Mouse (Mus musculus): ENCODE measurements around the gene Olfr160. TPM values are rescaled to one million over a fixed set of nuclear protein-coding genes. Genes with fewer than 3 reads are reported as not detected.

Olfr160 gene
- polyA plus RNA-seq, 1 experiment, result not detected

DNA sequence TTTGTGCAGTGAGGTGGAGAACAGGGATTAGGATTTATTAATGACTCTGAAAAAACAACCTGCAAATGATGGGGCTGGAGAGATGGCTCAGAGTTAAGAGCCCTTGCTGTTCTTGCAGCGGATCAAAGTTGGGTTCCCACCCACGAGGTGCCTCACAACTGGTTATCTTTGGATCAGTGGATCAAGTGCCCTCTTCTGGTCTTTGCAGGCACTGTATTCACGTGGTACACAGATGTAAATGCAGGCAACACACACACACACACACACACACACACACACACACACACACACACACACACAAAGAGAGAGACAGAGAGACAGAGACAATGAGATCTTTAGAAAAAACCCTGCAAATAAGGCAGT lies 28.1 kb downstream of the Olfr160 start:
- H3K27me3 ChIP-seq (ENCODE audit: control insufficient read depth, insufficient read depth, insufficient read length), result no peaks in the 10 kb centered on the region
- H3K4me3 ChIP-seq, result no peak overlapping the region
- no peak overlapping the region for H3ac ChIP-seq (ENCODE audit: control insufficient read depth, insufficient read length)
- TF ChIP-seq TCF3 (IDR thresholded peaks at IDR 0.05; ENCODE audit: insufficient read length, low read depth), result no peak
- no peak for TF ChIP-seq USF1 (IDR thresholded peaks at IDR 0.05; ENCODE audit: low read depth)
- no peak for TF ChIP-seq MAX (IDR thresholded peaks at IDR 0.05; ENCODE audit: low read depth)
- no peak for TF ChIP-seq REST (IDR thresholded peaks at IDR 0.05; ENCODE audit: insufficient read depth, insufficient read length)
- TF ChIP-seq MYOD1 (IDR thresholded peaks at IDR 0.05; ENCODE audit: control insufficient read depth in 1 of 3, insufficient read length in 2 of 3, low read depth in 2 of 3), result no peak
- TF ChIP-seq E2F4 (IDR thresholded peaks at IDR 0.05; ENCODE audit: insufficient read depth), result no peak
- no peak overlapping the region for H3K4me2 ChIP-seq (ENCODE audit: low read depth)
- no peaks in the 10 kb centered on the region for H3K36me3 ChIP-seq (ENCODE audit: control insufficient read depth, insufficient read depth)
- no peaks in the 10 kb centered on the region for H3K79me2 ChIP-seq (ENCODE audit: control insufficient read depth, insufficient read depth)

DNA sequence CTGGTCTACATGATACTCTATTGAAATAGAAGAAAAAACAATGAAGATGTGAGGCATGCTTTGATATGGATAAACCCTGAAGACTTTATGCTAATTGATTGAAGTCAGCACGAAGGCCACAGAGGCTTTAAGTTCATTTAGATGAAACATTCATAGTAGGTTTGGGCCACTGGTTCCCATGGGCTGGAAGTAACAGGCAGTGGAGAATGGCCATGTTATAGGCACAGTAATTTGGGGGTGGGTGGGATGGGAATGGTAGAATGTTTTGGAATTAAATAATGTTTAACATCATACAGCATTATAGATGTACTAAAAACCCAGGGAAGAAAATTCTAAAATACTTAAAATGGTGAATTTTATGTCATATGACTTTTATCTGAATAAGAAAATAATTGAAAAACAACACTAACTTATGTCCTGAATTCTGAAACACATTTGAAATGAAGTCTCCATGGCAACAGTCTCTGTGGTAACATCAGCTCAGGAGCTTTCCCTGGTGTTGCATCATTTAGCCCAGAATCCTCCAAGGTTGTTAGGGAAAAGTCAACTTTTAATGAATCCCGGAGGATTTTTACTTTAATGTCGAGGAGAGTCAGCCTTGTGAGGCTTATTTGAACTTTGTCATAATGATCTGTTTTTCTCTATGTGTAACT lies 28.6 kb downstream of the Olfr160 start:
- TF ChIP-seq POLR2AphosphoS2 (IDR thresholded peaks at IDR 0.05; ENCODE audit: insufficient read length, low read depth) (no peak), E2F4 (IDR thresholded peaks at IDR 0.05; ENCODE audit: insufficient read depth) (no peak), POLR2A (IDR thresholded peaks at IDR 0.05; ENCODE audit: insufficient read length, low read depth) (no peak), MYOD1 (IDR thresholded peaks at IDR 0.05; ENCODE audit: control insufficient read depth in 1 of 3, insufficient read length in 2 of 3, low read depth in 2 of 3) (no peak), CEBPB (IDR thresholded peaks at IDR 0.05; ENCODE audit: insufficient read depth, poor library complexity, severe bottlenecking) (peak; percentile 85), MYOG (IDR thresholded peaks at IDR 0.05; ENCODE audit: control insufficient read depth in 1 of 3, insufficient read depth in 1 of 3, insufficient read length in 2 of 3, low read depth in 2 of 3) (no peak), MAX (IDR thresholded peaks at IDR 0.05; ENCODE audit: low read depth) (no peak), USF1 (IDR thresholded peaks at IDR 0.05; ENCODE audit: low read depth) (no peak)
- Histone ChIP-seq H3K27me3 (ENCODE audit: control insufficient read depth, insufficient read depth, insufficient read length) (no peaks in the 10 kb centered on the region), H3K4me2 (ENCODE audit: low read depth) (no peak overlapping the region), H3K4me3 (no peak overlapping the region), H3K79me2 (ENCODE audit: control insufficient read depth, insufficient read depth) (no peaks in the 10 kb centered on the region), H3ac (ENCODE audit: control insufficient read depth, insufficient read length) (no peak overlapping the region), H3K36me3 (ENCODE audit: control insufficient read depth, insufficient read depth) (no peaks in the 10 kb centered on the region)

DNA sequence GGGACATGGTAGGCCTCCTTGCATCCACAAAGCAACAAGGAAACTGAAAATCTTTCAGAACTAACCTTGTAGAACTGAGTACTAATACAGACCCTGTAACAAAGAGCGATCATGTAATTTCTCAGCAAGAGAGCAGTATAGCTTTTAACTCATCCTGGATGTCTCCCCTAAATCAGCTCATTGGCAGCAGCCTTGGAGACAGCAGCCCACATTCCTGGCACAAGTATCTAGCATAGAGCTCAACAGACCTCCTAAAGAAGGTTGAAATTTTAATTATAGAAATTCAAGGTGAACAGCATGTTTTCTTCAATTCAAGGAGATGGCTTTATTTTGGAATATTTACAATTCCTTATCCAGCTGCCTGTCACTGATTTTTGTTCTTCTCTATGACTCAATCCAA lies 34.9 kb downstream of the Olfr160 start:
- TF ChIP-seq MYOD1 (IDR thresholded peaks at IDR 0.05; ENCODE audit: control insufficient read depth in 1 of 3, insufficient read length in 2 of 3, low read depth in 2 of 3), result no peak
- TF ChIP-seq MYOG (IDR thresholded peaks at IDR 0.05; ENCODE audit: control insufficient read depth in 1 of 3, insufficient read depth in 1 of 3, insufficient read length in 2 of 3, low read depth in 2 of 3), result no peak
- no peak for TF ChIP-seq POLR2A (IDR thresholded peaks at IDR 0.05; ENCODE audit: insufficient read length, low read depth)
- TF ChIP-seq POLR2AphosphoS2 (IDR thresholded peaks at IDR 0.05; ENCODE audit: insufficient read length, low read depth), result no peak
- no peak for TF ChIP-seq TCF3 (IDR thresholded peaks at IDR 0.05; ENCODE audit: insufficient read length, low read depth)
- TF ChIP-seq E2F4 (IDR thresholded peaks at IDR 0.05; ENCODE audit: insufficient read depth), result no peak
- no peak for TF ChIP-seq REST (IDR thresholded peaks at IDR 0.05; ENCODE audit: insufficient read depth, insufficient read length)
- no peak for TF ChIP-seq CEBPB (IDR thresholded peaks at IDR 0.05; ENCODE audit: insufficient read depth, poor library complexity, severe bottlenecking)
- H3K36me3 ChIP-seq (ENCODE audit: control insufficient read depth, insufficient read depth), result no peaks in the 10 kb centered on the region
- no peaks in the 10 kb centered on the region for H3K79me2 ChIP-seq (ENCODE audit: control insufficient read depth, insufficient read depth)
- no peak overlapping the region for H3K4me3 ChIP-seq
- no peak overlapping the region for H3ac ChIP-seq (ENCODE audit: control insufficient read depth, insufficient read length)
- H3K4me2 ChIP-seq (ENCODE audit: low read depth), result no peak overlapping the region
- no peaks in the 10 kb centered on the region for H3K27me3 ChIP-seq (ENCODE audit: control insufficient read depth, insufficient read depth, insufficient read length)

DNA sequence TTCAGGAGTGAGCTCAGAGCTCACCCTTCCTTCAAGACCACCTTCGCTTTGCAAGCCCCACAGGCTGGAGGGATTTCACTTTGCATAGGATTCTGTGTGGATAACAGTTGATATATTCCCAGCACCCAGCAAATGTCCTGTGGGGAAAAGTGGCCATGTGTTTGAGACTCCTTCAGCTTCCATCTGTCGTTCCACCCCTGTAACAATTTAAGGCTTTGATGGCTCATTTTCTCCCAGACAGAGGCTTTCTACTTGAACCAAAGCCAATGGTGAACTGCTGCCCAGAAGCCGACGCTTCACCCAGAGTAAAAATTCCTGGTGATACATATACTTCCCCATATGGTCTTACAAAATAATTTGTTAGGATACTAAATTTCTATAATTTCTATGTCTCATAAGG lies 40.8 kb downstream of the Olfr160 start:
- Histone ChIP-seq H3K36me3 (ENCODE audit: control insufficient read depth, insufficient read depth) (no peaks in the 10 kb centered on the region), H3ac (ENCODE audit: control insufficient read depth, insufficient read length) (no peak overlapping the region), H3K4me3 (no peak overlapping the region), H3K27me3 (ENCODE audit: control insufficient read depth, insufficient read depth, insufficient read length) (no peaks in the 10 kb centered on the region), H3K79me2 (ENCODE audit: control insufficient read depth, insufficient read depth) (no peaks in the 10 kb centered on the region), H3K4me2 (ENCODE audit: low read depth) (no peak overlapping the region)
- TF ChIP-seq MAX (IDR thresholded peaks at IDR 0.05; ENCODE audit: low read depth), result no peak
- TF ChIP-seq USF1 (IDR thresholded peaks at IDR 0.05; ENCODE audit: low read depth), result no peak
- TF ChIP-seq TCF3 (IDR thresholded peaks at IDR 0.05; ENCODE audit: insufficient read length, low read depth), result no peak
- no peak for TF ChIP-seq SRF (IDR thresholded peaks at IDR 0.05; ENCODE audit: control insufficient read depth, insufficient read length, low read depth)
- TF ChIP-seq POLR2A (IDR thresholded peaks at IDR 0.05; ENCODE audit: insufficient read length, low read depth), result no peak
- TF ChIP-seq POLR2AphosphoS2 (IDR thresholded peaks at IDR 0.05; ENCODE audit: insufficient read length, low read depth), result no peak
- TF ChIP-seq E2F4 (IDR thresholded peaks at IDR 0.05; ENCODE audit: insufficient read depth), result no peak
- no peak for TF ChIP-seq CEBPB (IDR thresholded peaks at IDR 0.05; ENCODE audit: insufficient read depth, poor library complexity, severe bottlenecking)
- no peak for TF ChIP-seq REST (IDR thresholded peaks at IDR 0.05; ENCODE audit: insufficient read depth, insufficient read length)
- no peak for TF ChIP-seq MYOD1 (IDR thresholded peaks at IDR 0.05; ENCODE audit: control insufficient read depth in 1 of 3, insufficient read length in 2 of 3, low read depth in 2 of 3)
- no peak for TF ChIP-seq MYOG (IDR thresholded peaks at IDR 0.05; ENCODE audit: control insufficient read depth in 1 of 3, insufficient read depth in 1 of 3, insufficient read length in 2 of 3, low read depth in 2 of 3)
- TF ChIP-seq TCF12 (IDR thresholded peaks at IDR 0.05; ENCODE audit: insufficient read depth, poor library complexity, severe bottlenecking), result no peak

DNA sequence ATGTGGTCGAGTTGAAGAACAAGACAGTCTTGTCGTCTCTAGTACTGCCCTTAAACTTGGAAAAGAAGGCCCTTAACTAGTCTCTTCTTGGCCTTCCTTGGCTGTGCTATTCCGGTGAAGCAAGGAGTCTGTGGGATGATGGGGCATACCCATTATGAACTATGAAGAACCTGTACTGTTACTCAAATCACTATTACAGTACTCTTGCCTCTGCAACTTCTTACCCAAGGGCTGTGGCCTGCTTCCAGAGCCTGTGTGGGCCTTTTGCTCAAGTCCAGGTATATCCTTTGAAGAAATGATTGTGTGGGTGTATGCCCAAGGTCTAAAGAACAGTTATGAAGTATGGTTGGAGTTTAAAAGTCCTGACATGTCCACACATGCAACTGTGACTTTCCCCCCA lies 45.8 kb downstream of the Olfr160 start:
- Histone ChIP-seq H3K79me2 (ENCODE audit: control insufficient read depth, insufficient read depth) (no peaks in the 10 kb centered on the region), H3K36me3 (ENCODE audit: control insufficient read depth, insufficient read depth) (no peaks in the 10 kb centered on the region), H3K27me3 (ENCODE audit: control insufficient read depth, insufficient read depth, insufficient read length) (peaks cover 9% of the 10 kb centered on the region), H3ac (ENCODE audit: control insufficient read depth, insufficient read length) (no peak overlapping the region), H3K4me3 (no peak overlapping the region), H3K4me2 (ENCODE audit: low read depth) (no peak overlapping the region)
- TF ChIP-seq E2F4 (IDR thresholded peaks at IDR 0.05; ENCODE audit: insufficient read depth) (no peak), MYOD1 (IDR thresholded peaks at IDR 0.05; ENCODE audit: control insufficient read depth in 1 of 3, insufficient read length in 2 of 3, low read depth in 2 of 3) (no peak), TCF12 (IDR thresholded peaks at IDR 0.05; ENCODE audit: insufficient read depth, poor library complexity, severe bottlenecking) (no peak), SRF (IDR thresholded peaks at IDR 0.05; ENCODE audit: control insufficient read depth, insufficient read length, low read depth) (no peak), POLR2A (IDR thresholded peaks at IDR 0.05; ENCODE audit: insufficient read length, low read depth) (no peak), CEBPB (IDR thresholded peaks at IDR 0.05; ENCODE audit: insufficient read depth, poor library complexity, severe bottlenecking) (no peak), TCF3 (IDR thresholded peaks at IDR 0.05; ENCODE audit: insufficient read length, low read depth) (no peak)

Data from myocyte (in vitro differentiated cells).